Comparison of ENCODE assay signal across 8 mouse cellular contexts in genomic region chrX:38634801-38635637, GRCm38 (mm10). TPM values are rescaled to one million over a fixed set of nuclear protein-coding genes. Genes with fewer than 3 reads are reported as not detected.
A peak's percentile ranks its signal among the peaks of the same experiment; 100 is the strongest.
DNase-seq lines count a peak whose midpoint lies in the region; ATAC-seq and TF ChIP-seq lines count a peak whose summit lies in the region.

TSS of gene C1galt1c1 (minus strand) at chrX:38635087.

- no peaks in the 10 kb centered on the region for H3K9me3 ChIP-seq in ES-Bruce4 (replicated peaks; ENCODE audit: control insufficient read depth, insufficient read depth, low read length, poor library complexity, severe bottlenecking)
- no peaks in the 10 kb centered on the region for H3K9me3 ChIP-seq in forebrain, embryonic 13.5 days (replicated peaks)
- H3K9me3 ChIP-seq in liver, postnatal 0 days (ENCODE audit: low read length) = no peaks in the 10 kb centered on the region
- H3K9me3 ChIP-seq in neural tube, embryonic 14.5 days (ENCODE audit: control insufficient read depth, low read length) = no peaks in the 10 kb centered on the region

- no peaks in the 10 kb centered on the region for H3K4me1 ChIP-seq in ES-Bruce4 (ENCODE audit: control insufficient read depth, insufficient read depth, low read length)
- H3K4me1 ChIP-seq in forebrain, embryonic 13.5 days = peaks cover 7% of the 10 kb centered on the region; the same call in 1 of the 2 replicates
- no peaks in the 10 kb centered on the region for H3K4me1 ChIP-seq in liver, postnatal 0 days (ENCODE audit: insufficient read depth)
- no peaks in the 10 kb centered on the region for H3K4me1 ChIP-seq in neural tube, embryonic 14.5 days (ENCODE audit: control insufficient read depth, insufficient read depth, low read length)

- H3K27ac ChIP-seq in ES-Bruce4 (ENCODE audit: insufficient read depth, low read length) = 0 out of 2 replicates have a peak within 1 kb of the TSS, but pooled peaks have one; percentile 32
- H3K27ac ChIP-seq in forebrain, embryonic 13.5 days = peak within 1 kb of the TSS; percentile 84
- peak within 1 kb of the TSS; percentile 77 for H3K27ac ChIP-seq in liver, postnatal 0 days (ENCODE audit: low read depth)
- peak within 1 kb of the TSS; percentile 88 for H3K27ac ChIP-seq in neural tube, embryonic 14.5 days (ENCODE audit: low read depth, low read length)

- ATAC-seq in cerebellum, adult (ENCODE audit: insufficient number of reproducible peaks, low FRiP score, low TSS enrichment) = peak; percentile 95
- peak; percentile 100 for ATAC-seq in forebrain, embryonic 13.5 days
- peak; percentile 98 for ATAC-seq in liver, postnatal 0 days
- peak; percentile 99 for ATAC-seq in neural tube, embryonic 14.5 days (ENCODE audit: low read depth)

- H3K27me3 ChIP-seq in ES-Bruce4 (ENCODE audit: control insufficient read depth, insufficient read depth, low read length, poor library complexity, severe bottlenecking) = no peaks in the 10 kb centered on the region
- no peaks in the 10 kb centered on the region for H3K27me3 ChIP-seq in forebrain, embryonic 13.5 days
- H3K27me3 ChIP-seq in liver, postnatal 0 days (ENCODE audit: insufficient read depth, low read length) = 0 out of 2 replicates have a peak, but pooled peaks cover 3% of the 10 kb centered on the region
- no peaks in the 10 kb centered on the region for H3K27me3 ChIP-seq in neural tube, embryonic 14.5 days (ENCODE audit: control insufficient read depth, insufficient read depth, low read length)

- peak; percentile 35 for TF ChIP-seq POLR2A in ES-Bruce4 (IDR thresholded peaks at IDR 0.05; ENCODE audit: insufficient read depth, low read length)

- peak within 1 kb of the TSS; percentile 51 for H3K4me2 ChIP-seq in forebrain, embryonic 13.5 days
- H3K4me2 ChIP-seq in liver, postnatal 0 days (ENCODE audit: low read depth, low read length) = peak within 1 kb of the TSS; percentile 68
- peak within 1 kb of the TSS; percentile 36 for H3K4me2 ChIP-seq in neural tube, embryonic 14.5 days (ENCODE audit: low read depth, low read length)

- TF ChIP-seq CTCF in ES-Bruce4 (IDR thresholded peaks at IDR 0.05; ENCODE audit: low read depth, low read length) = no peak
- TF ChIP-seq CTCF in liver, postnatal 0 days (IDR thresholded peaks at IDR 0.05; ENCODE audit: low read depth) = 0 out of 2 replicates have a peak, but pooled peaks have one; percentile 14

- peak within 1 kb of the TSS; percentile 93 for H3K4me3 ChIP-seq in ES-Bruce4 (ENCODE audit: low read depth, low read length)
- H3K4me3 ChIP-seq in forebrain, embryonic 13.5 days = peak within 1 kb of the TSS; percentile 48
- H3K4me3 ChIP-seq in liver, postnatal 0 days (ENCODE audit: low read depth, low read length) = peak within 1 kb of the TSS; percentile 63
- H3K4me3 ChIP-seq in neural tube, embryonic 14.5 days (ENCODE audit: low read depth, low read length) = peak within 1 kb of the TSS; percentile 43

- peak; percentile 91 to 92 for DNase-seq in heart, postnatal 10 days
- DNase-seq in large intestine, adult 2 months (ENCODE audit: low read depth, low spot score) = no peak
- DNase-seq in liver, postnatal 0 days = peak; percentile 93
- peak; percentile 92 for DNase-seq in testis, postnatal 10 days (ENCODE audit: low spot score)

- H3K36me3 ChIP-seq in ES-Bruce4 (ENCODE audit: control insufficient read depth, insufficient read depth, low read length, poor library complexity, severe bottlenecking) = peaks cover 2% of the 10 kb centered on the region; the same call in 1 of the 2 replicates
- no peaks in the 10 kb centered on the region for H3K36me3 ChIP-seq in forebrain, embryonic 13.5 days (ENCODE audit: poor library complexity, severe bottlenecking)
- no peaks in the 10 kb centered on the region for H3K36me3 ChIP-seq in liver, postnatal 0 days (replicated peaks; ENCODE audit: insufficient read depth, low read length)
- H3K36me3 ChIP-seq in neural tube, embryonic 14.5 days (ENCODE audit: control insufficient read depth, insufficient read depth, low read length) = no peaks in the 10 kb centered on the region

- intact Hi-C loops in heart, postnatal 10 days (cut with DNase I) = loop anchor here (1.0 to 5.0 kb wide), 2 partner anchors 35 to 73 kb away; partner anchors contain the start of gene Mcts1

- peak within 1 kb of the TSS; percentile 72 for H3K9ac ChIP-seq in ES-Bruce4 (ENCODE audit: low read depth, poor library complexity, severe bottlenecking)
- H3K9ac ChIP-seq in forebrain, embryonic 13.5 days = peak within 1 kb of the TSS; percentile 65
- peak within 1 kb of the TSS; percentile 69 for H3K9ac ChIP-seq in liver, postnatal 0 days (replicated peaks)
- peak within 1 kb of the TSS; percentile 51 for H3K9ac ChIP-seq in neural tube, embryonic 14.5 days (replicated peaks; ENCODE audit: low read depth, low read length)

- WGBS in forebrain, embryonic 13.5 days = 19% methylated on average over 27 of the region's 43 CpGs
- 28% methylated on average over 42 of the region's 43 CpGs for WGBS in large intestine, adult 2 months
- WGBS in liver, postnatal 0 days (ENCODE audit: insufficient replicate concordance) = 14% methylated on average over 40 of the region's 43 CpGs
- 13% methylated on average over 40 of the region's 43 CpGs for WGBS in neural tube, embryonic 14.5 days

- TF ChIP-seq EP300 in ES-Bruce4 (IDR thresholded peaks at IDR 0.05; ENCODE audit: insufficient read depth, low read depth, low read length) = no peak
- no peak for TF ChIP-seq EP300 in liver, postnatal 0 days (IDR thresholded peaks at IDR 0.05; ENCODE audit: low read depth)

RNA-seq across cellular contexts. Expression of gene C1galt1c1, which starts in this region (rescaled TPM):
- polyA plus RNA-seq in ES-Bruce4 (2011; ENCODE audit: insufficient read depth, insufficient read length, low read depth, missing spikeins) = 18.6 and 20.0 TPM in 2 replicates
- polyA plus RNA-seq in forebrain, embryonic 13.5 days (2015; fragmentation: Nextera tagmentation; extraction: Ambion mirVana) = 24.0 and 25.3 TPM in 2 replicates
- total RNA-seq in heart, postnatal 10 days (2021) = 10 to 100 TPM; 10.5 to 11.4 TPM
- 22.1 and 24.1 TPM in 2 replicates for polyA plus RNA-seq in large intestine, adult 2 months (2012; rRNA removed)
- 14.2 and 14.8 TPM in 2 replicates for polyA plus RNA-seq in liver, postnatal 0 days (2015; fragmentation: Nextera tagmentation; extraction: Ambion mirVana)
- 31.5 and 35.5 TPM in 2 replicates for polyA plus RNA-seq in neural tube, embryonic 14.5 days (2014; fragmentation: Nextera tagmentation; extraction: Ambion mirVana)

Comparison
In these comparisons a context has a peak if more than half of its experiments do, and no peak if none do; other contexts are left out.
1. H3K27ac ChIP-seq: peak in every context shown above with its lines; median percentile 88 in neural tube, embryonic 14.5 days; 84 in forebrain, embryonic 13.5 days; 77 in liver, postnatal 0 days; 32 in ES-Bruce4.
2. H3K4me3 ChIP-seq: peak in every context shown above with its lines; median percentile 93 in ES-Bruce4; 63 in liver, postnatal 0 days; 48 in forebrain, embryonic 13.5 days; 43 in neural tube, embryonic 14.5 days.